Mouse (Mus musculus) spleen, adult 2 months (tissue): ENCODE results near the gene Sema3f.

Experiments
- CTCF ChIP-seq: fragments of 200-500 bp; IDR thresholded peaks from 2 replicates; pipeline ENCODE4 v1.5.1; 2011; ENCODE audit warnings: mild to moderate bottlenecking, inconsistent platforms; ENCODE audit not compliant: insufficient read depth, insufficient read length, insufficient replicate concordance; ENCODE audit errors: extremely low read depth
- POLR2A ChIP-seq: fragments of 200-500 bp; IDR thresholded peaks from 2 replicates; pipeline ENCODE4 v1.6.1; 2011; ENCODE audit warnings: low read depth, low read length, inconsistent platforms

- TF ChIP-seq POLR2A (no peak), CTCF (no peak)
Observed at GRCm38 (mm10) chr9:107648767-107649166, 61.5 kb downstream of the Sema3f start.
